Mouse (Mus musculus): Measurements from ENCODE around the gene Gm9046. TPM values are rescaled to one million over a fixed set of nuclear protein-coding genes. Genes with fewer than 3 reads are reported as not detected.

The Gm9046 gene
- polyA plus RNA-seq, 1 experiment from 2014 or later = not detected

Other genes with a start within 250 kb of the Gm9046 start
- gene Mdm1, start 201.4 kb downstream of the Gm9046 start, polyA plus RNA-seq (2016; fragmentation: Nextera tagmentation; extraction: Ambion mirVana) = 55.0 and 64.0 TPM in 2 replicates
- gene Il22, start 138.3 kb downstream of the Gm9046 start, polyA plus RNA-seq (2016; fragmentation: Nextera tagmentation; extraction: Ambion mirVana) = not detected in 2 replicates
- gene Gm32717, start 102.5 kb downstream of the Gm9046 start, polyA plus RNA-seq (2016; fragmentation: Nextera tagmentation; extraction: Ambion mirVana) = 0.10 and 0.14 TPM in 2 replicates
- gene Gm32802, start 84.6 kb downstream of the Gm9046 start, polyA plus RNA-seq (2016; fragmentation: Nextera tagmentation; extraction: Ambion mirVana) = 0.10 and 0.14 TPM in 2 replicates
- gene Iltifb, start 48.2 kb downstream of the Gm9046 start, polyA plus RNA-seq (2016; fragmentation: Nextera tagmentation; extraction: Ambion mirVana) = not detected in 2 replicates
- gene Gm9040, start 16.3 kb downstream of the Gm9046 start, polyA plus RNA-seq (2016; fragmentation: Nextera tagmentation; extraction: Ambion mirVana) = not detected in 2 replicates
- not detected in 2 replicates for gene Gm9044, start 10.8 kb downstream of the Gm9046 start, polyA plus RNA-seq (2016; fragmentation: Nextera tagmentation; extraction: Ambion mirVana)
- 0.10 TPM in 1 of 2 replicates, not detected in the other for gene Gm9045, start 5.4 kb downstream of the Gm9046 start, polyA plus RNA-seq (2016; fragmentation: Nextera tagmentation; extraction: Ambion mirVana)
- gene Gm9048, start 5.4 kb upstream of the Gm9046 start, polyA plus RNA-seq (2016; fragmentation: Nextera tagmentation; extraction: Ambion mirVana) = not detected in 2 replicates
- gene Gm9049, start 10.8 kb upstream of the Gm9046 start, polyA plus RNA-seq (2016; fragmentation: Nextera tagmentation; extraction: Ambion mirVana) = 0.10 TPM in 1 of 2 replicates, not detected in the other
- gene Ifng, start 97.8 kb upstream of the Gm9046 start, polyA plus RNA-seq (2016; fragmentation: Nextera tagmentation; extraction: Ambion mirVana) = not detected in 2 replicates